ENCODE assay signal across 7 mouse cellular contexts in the genomic region with DNA sequence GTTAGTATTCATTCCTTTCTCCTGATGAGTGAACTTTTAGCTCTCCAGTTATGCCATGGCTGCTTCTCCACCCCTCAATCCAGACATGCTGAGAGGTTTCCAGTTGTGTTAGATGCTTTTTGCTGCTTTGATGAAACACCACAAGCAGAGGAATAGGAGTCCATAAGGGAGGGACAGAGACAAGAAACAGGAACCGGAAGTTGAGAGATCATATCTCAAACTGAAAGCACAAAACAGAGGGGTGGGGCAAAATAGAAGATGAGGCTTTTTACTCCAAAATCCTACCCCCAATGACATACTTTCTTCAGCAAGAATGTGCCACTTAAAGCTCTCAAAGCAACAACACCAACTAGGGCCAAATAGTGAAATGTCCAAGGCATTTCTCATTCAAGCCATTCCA.
"Had no signal": no experiment of that assay in that cellular context is flagged by ENCODE, and none has a peak within 500 bp of the region (broad histone marks: within the 10 kb centered on the region; RNA-seq: fewer than 3 reads in every experiment).

No protein-coding gene starts in this region.

- ATAC-seq: midbrain, embryonic 16.5 days had no signal

- DNase-seq: kidney, adult 2 months; kidney, postnatal 14 days; left cerebral cortex, postnatal 4 days; lung, adult 18-20 months; right cerebral cortex, postnatal 14 days; thymus, adult 18-20 months had no signal
